Mouse (Mus musculus) layer of hippocampus, adult 11-12 months (tissue): ENCODE measurements around the gene Slc25a48.
A peak's percentile ranks its signal among the peaks of the same experiment; 100 is the strongest.

Source experiments
- DNase-seq: peaks from one replicate; pipeline ENCODE4 v3.0.0; 2022; ENCODE audit warnings: low spot score

Gene Slc25a48

DNA sequence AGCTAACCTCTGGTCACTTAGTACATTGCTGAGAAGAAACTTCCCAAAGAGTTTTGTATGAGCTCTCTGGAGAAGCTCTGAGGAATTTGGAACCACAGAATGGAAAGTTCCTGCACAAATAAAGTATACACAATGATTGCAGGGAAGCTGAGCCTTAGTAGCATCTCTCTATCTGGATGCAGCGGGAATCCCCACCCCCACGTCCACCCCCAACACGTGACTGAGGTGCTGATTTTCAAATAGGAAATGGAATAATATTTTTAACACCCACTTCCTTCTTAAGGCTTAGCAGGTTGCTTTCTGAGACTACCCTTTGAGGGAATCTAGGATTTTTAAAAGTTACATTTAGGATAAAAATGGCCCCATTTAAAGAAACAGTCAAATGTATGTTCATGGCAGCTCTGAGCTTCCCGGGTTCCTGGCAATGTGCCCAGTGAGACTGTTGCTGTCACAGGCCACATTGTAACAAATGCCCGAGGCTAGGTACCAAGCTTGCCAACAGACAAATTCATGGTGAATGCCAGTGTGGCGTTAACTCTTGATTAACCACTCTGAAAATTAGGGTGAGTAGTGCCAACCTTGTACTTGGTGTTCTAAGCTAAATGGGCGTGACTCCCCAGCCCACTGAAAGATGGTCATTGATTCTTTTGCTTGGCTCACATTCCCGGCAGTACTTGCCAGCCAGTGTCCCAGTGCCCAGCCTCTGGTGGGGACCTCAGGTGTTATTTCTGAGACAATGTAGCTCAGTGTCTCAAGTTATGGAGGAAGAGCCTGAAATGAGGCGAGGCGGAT, 11.3 kb downstream of the Slc25a48 start:
- DNase-seq, result no peak

DNA sequence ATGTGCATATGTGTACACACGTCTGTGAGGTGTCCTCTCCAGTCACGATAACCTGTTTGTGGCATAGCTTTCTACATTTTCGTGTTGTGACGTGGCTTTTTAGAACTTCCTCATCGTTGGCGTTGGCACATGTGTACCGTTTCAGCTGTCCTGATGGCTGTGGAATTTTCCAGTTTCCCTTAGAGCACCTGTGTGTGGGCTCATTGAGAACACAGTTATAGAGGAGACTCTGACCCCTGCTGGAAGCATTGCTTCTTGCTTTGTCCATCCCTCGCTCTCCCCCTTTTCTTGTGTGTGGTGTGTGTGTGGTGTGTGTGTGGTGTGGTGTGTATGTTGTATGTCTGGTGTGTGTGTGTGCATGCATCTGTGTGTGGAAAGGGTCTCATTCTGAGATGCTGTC, 11.9 kb downstream of the Slc25a48 start:
- no peak for DNase-seq

DNA sequence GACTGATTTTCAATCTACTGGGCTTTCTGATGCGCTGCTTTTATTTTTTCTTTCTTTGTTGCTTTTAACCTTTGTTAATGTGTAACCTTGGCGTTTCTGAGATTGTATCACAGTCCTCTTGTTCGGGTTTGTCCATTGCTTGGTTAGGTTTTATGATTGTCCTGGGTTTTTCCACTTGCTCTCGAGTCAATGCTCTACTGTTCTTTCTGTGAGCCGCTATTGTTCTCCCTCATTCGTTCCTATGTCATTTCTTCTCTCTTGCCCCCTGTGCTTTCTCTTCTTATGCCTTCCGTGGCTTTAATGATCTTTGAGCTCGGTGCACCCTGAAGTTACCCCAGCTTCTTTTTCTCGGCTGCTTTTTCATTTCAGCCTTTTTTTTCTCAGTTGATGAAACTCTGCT, 19.8 kb downstream of the Slc25a48 start:
- no peak for DNase-seq

DNA sequence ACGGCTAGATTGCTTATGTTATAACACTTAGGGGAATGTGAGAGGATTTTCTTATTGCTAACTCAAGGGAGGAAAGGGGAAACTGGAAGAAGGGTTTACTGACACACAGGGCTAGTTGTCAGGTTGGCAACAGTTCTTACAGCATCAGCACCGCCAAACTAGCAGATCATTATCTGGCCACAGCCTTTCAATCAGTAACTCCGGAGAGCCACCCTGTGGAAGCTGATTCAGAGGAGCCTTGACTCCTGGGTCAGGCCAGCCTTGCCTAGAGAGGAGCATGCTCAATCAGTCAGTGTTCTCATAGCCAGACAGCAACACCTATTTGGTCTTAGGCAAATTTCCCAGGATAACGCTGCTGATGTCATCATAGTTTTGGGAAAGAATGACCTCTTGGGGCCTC, 23.3 kb downstream of the Slc25a48 start:
- no peak for DNase-seq

- DNase-seq, result no peak
Measured at GRCm38 (mm10) chr13:56462791-56463190, 24.6 kb downstream of the Slc25a48 start.

DNA sequence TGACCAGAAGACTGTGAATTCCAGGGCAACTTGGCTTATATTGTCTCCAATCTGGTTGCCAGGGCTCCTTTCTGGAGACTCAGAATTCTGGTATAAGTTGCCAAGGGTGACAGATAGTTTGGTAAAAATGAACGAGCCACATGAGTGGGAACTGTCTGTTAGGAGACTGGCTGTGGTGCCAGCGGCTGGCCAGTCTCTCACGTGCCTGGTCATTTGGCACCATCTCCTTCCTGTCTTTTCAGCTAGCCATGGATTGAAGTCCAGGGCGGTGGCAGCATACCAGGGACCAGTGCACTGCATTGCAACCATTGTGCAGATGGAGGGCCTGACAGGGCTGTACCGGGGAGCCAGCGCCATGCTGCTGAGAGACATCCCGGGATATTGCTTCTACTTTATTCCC, 25.1 kb downstream of the Slc25a48 start:
- DNase-seq, result no peak

DNA sequence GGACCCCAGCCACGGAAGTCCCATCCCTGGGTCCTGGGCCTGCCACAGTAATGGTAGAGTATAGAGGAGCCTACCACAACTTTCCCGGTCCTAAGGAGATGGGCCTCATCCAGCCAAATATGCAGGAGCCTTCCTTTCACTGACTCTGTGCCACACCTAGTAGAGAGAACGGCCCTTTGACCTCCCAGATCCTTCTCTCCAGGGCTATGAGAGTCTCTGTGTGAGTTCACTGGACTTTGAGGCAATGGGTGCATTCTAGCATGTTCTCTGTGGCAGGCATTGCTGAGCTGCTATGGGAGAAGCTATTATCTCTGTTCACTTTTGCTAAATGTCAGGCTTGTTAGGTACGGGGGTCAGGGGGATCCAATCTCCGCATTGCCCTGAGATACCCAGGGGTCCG, 25.6 kb downstream of the Slc25a48 start:
- no peak for DNase-seq

DNA sequence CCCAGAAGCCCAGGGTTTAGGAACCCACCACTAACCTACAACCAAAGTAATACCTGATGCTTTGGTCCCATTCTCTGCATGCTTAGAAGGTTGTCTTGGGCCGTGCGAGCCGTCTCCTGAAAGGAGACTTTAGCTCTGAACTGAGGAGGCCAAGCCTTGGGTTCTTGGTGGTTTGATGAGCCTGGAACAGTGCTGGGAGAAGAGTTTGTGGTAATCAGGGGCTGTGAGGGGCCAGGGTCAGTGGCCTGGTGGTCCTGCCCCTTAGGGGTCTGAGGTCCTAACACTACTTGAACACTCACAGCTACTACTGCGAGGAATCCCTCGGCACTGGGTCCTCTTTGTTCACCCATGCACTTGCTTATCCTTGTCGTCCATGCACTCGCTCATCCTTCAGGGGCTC, 29.6 kb downstream of the Slc25a48 start:
- no peak for DNase-seq

- DNase-seq, result no peak
Measured at GRCm38 (mm10) chr13:56468536-56468935, 30.4 kb downstream of the Slc25a48 start.

DNA sequence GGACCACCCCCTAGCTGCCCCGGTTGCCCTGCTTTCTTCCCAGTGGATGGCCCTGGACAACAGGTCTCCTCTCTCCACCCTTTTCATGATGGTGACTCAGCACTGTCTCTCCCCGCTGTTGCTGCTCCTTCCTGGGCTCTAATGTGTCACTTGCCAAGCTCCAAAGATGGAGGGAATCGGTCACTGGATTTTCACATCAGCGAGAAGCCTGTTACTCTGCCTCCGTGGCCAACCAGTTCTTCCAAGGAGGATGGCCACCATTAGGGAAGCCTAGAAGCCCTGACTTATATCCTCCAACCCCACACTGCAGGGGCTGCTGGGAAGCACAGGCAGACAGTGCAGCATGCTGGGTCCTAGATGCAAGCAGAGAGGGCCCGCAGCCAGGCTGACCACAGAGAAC, 33.1 kb downstream of the Slc25a48 start:
- DNase-seq, result no peak

DNA sequence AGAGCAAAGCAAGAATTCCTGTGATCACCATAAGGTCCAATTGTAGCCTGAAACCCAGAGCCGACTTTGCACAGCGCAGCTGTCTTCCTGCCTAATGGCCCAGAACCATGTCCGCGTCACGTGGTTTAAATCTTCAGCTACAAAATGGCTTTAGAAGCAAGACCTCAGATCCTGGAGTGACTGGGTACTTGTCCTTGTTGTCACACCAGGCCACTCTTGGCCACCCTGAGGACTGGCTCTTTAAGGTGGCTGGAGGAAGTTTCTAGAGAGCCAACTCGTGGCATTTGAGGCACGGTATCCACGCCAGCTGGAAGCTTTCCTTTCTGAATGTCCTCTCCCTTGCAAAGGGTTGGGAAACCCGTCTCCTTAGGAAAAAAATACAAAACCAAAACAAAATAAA, 33.8 kb downstream of the Slc25a48 start:
- DNase-seq, result no peak

DNA sequence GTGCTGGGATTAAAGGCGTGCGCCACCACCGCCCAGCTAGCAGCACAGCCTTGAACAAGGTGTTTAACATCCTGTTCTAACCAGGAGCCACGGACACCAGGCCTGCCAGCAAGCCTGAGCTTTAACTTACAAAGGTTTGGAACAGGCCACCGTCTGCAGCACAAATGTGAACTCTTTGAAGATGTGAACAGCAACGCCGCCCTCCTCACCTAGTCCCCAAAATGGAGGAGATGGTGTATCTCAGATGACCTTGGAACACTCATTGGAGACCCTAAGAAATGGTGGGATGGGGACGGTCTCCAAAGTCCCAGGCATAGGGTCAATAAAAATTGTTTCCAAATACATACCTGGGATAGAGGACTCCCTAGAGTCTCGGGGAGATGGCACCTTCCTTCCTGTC, 34.5 kb downstream of the Slc25a48 start:
- no peak for DNase-seq

GRCm38 (mm10) chr13:56475363-56475762, 37.2 kb downstream of the Slc25a48 start:
- DNase-seq, result peak; percentile 34

DNA sequence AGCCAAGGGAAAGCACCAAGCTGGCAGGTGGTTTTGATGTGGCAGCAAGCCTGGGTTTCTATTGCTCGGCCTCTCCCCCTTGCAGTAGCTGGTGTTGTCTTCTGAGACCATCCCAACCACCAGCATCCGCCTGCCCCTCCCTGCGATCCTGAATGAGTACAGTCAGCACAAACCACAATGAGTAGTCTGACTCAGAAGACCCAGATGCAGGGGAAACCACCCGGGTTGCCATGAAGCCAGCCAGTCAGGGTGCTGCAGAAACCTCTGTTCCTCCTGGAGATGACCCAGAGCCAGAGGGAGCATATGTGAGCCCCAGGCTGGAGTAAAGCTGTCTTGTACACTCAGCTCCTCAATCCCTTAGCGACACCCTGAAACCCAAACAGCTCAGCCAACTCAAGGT, 38.6 kb downstream of the Slc25a48 start:
- no peak for DNase-seq

DNA sequence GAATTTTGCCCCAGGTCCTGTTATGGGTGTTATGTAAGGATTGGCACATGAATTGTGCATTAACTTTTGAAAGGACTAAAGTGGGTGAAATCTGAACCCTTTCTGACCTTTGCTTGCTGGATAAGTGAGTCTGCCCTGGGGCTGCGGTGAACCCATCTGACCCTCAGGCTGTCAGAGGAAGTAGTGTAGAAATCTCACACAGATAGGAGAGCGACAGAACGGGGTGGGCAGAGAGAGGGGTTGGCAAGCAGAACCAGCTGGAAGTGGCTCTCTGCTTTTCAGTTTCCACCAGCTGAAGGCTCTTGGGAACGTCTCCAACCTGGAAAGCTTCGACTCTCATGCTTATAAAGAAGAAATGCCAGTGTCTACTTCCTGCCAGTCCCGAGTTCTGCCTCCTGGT, 39.1 kb downstream of the Slc25a48 start:
- DNase-seq, result peak; percentile 52

GRCm38 (mm10) chr13:56478027-56478426, 39.9 kb downstream of the Slc25a48 start:
- no peak for DNase-seq

DNA sequence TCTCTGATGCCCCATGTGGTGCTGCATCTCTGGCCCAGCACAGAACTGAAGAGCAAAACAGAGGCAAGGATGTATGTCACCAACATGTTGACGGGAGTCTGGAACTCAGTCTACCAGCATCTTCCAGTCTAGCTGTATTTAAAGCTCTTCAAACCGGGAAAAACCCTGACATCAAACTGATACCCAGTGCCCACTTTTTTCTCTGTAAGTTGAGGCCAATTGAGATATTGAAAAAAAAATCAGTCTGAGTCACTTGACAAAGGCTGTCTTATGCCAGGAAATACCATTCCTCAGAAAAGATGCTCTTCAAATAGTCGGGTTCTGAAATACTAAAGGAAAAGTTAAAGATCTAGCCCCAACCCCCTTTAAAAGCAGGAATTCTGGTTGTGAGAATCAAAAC, 44.0 kb downstream of the Slc25a48 start, which contains the start of gene Il9:
Gene Il9 (minus strand): TSS at position 101 of the 400 bp plus-strand sequence.
- DNase-seq, result no peak

DNA sequence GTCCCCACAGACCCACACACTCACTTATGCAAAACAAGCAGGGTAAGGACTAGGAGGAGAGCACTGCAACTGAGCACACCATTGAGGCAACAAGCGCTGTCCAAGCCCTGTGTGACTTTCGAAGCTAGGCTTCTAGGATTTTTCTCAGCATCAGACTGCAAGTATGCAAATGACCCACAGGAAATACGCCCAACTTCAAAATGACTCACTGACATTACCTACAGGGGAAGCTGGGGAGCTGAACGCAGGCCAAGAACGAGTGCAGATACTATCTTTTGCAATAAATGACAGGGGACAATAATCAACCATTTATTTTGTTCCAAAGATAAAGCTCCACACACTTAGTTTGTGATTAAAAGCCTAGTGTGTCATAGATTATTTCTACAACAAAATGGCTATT, 49.9 kb downstream of the Slc25a48 start:
- no peak for DNase-seq

GRCm38 (mm10) chr13:56494440-56494839, 56.3 kb downstream of the Slc25a48 start:
- DNase-seq, result no peak

DNA sequence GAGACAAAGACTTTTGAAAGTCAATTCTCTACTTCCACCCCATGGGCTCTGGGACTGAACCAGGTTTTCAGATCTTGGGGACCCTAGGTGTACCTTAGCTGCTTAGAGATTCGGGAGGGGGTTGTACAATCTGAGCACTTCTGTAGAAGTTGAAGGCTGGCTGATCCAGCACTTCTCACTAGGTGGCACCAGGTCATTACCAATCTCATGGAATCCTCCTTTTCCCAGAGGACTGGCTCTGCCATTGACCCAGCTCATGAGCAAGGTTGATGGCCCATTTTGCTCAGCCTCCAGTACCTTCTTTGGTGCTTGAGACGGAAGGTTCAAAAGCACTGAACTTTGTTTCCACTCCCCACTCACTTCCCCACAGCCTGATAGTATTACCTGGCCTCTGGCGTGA, 62.0 kb downstream of the Slc25a48 start:
- DNase-seq, result no peak

- no peak for DNase-seq
Measured at GRCm38 (mm10) chr13:56500636-56501035, 62.5 kb downstream of the Slc25a48 start.

DNA sequence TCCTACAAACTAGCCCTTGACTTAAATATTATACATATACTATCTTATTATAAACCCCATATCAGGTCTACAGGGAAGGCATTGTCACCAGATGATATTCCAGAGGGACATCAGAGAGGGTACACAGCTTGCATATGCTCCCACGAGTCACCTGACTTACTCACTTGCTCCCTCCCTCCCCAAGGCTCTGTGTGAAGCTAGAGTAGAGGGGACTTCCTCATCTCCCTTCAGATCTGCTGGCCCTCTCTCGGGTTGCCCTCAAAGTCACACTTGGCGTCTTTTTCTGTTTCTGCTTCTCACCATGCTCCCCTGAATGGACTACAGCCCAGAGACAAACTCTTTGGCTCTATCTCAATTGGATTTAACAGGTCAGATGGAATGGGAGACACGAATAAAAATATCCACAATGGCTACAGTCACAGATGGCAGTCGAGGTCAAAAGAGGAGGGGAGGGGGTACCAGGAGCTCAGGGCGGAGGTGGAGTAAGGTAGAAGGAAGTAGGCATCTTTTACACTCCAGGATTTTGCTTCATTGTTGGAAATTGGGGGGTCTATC, 63.8 kb downstream of the Slc25a48 start:
- DNase-seq, result no peak

DNA sequence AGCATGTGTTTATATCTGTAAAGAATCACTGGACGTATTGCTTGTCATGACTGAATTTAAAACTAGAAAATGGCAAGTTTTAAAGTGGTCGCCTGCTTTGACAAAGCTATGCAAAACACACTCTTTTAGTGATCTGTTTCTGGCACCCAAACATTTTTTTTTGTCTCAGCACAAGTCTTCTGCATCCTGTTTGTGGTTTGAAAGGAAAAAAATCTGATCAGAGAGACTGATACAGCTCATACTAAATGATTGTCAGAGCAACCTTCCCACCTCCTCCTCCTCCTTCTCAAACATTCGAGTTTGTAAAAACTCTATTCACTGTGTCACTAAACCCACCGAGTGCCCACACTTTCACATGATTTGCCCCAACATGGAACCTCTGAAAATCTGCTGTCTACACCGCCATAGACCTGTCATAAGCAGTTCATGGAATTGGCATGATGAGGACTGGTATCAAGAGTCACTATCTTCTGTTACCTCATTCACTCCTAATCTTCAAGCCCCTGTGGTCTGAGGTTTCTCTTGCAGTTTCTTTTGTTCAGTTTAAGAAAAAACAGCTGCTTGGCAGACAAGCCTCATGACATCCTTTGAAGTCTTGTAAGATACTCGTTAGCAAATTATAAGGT, 68.8 kb downstream of the Slc25a48 start:
- no peak for DNase-seq

- no peak for DNase-seq
Measured at GRCm38 (mm10) chr13:56509796-56510195, 71.6 kb downstream of the Slc25a48 start.
